Mouse (Mus musculus): ENCODE measurements around the gene Rtl8c. TPM values are rescaled to one million over a fixed set of nuclear protein-coding genes. Genes with fewer than 3 reads are reported as not detected.

Rtl8c gene
- polyA plus RNA-seq, 1 experiment from 2014 or later: 46.2 TPM

Other genes with a start within 250 kb of the Rtl8c start
- 39.0 and 44.7 TPM in 2 replicates for gene Mospd1, start 237.5 kb upstream of the Rtl8c start, polyA plus RNA-seq (2014; fragmentation: Nextera tagmentation; extraction: Ambion mirVana)
- not detected in 2 replicates for gene Etd, start 173.1 kb upstream of the Rtl8c start, polyA plus RNA-seq (2014; fragmentation: Nextera tagmentation; extraction: Ambion mirVana)
- gene Gm14597, start 947 bp downstream of the Rtl8c start, polyA plus RNA-seq (2014; fragmentation: Nextera tagmentation; extraction: Ambion mirVana): not detected in 2 replicates
- gene Rtl8a, start 35.6 kb downstream of the Rtl8c start, polyA plus RNA-seq (2014; fragmentation: Nextera tagmentation; extraction: Ambion mirVana): 61.0 and 69.6 TPM in 2 replicates
- 51.0 and 58.6 TPM in 2 replicates for gene Rtl8b, start 62.4 kb downstream of the Rtl8c start, polyA plus RNA-seq (2014; fragmentation: Nextera tagmentation; extraction: Ambion mirVana)
- 0.17 and 0.24 TPM in 2 replicates for gene 4930502E18Rik, start 116.8 kb downstream of the Rtl8c start, polyA plus RNA-seq (2014; fragmentation: Nextera tagmentation; extraction: Ambion mirVana)
- not detected in 2 replicates for gene 1700013H16Rik, start 149.8 kb downstream of the Rtl8c start, polyA plus RNA-seq (2014; fragmentation: Nextera tagmentation; extraction: Ambion mirVana)
- gene Zfp36l3, start 168.4 kb downstream of the Rtl8c start, polyA plus RNA-seq (2014; fragmentation: Nextera tagmentation; extraction: Ambion mirVana): not detected in 2 replicates
- 0.88 and 2.0 TPM in 2 replicates for gene Xlr, start 189.7 kb downstream of the Rtl8c start, polyA plus RNA-seq (2014; fragmentation: Nextera tagmentation; extraction: Ambion mirVana)